Mouse (Mus musculus) erythroblast, embryonic 14.5 days (primary cell): ENCODE measurements around the gene Poll.

ENCODE experiments used
- GATA1 ChIP-seq: IDR thresholded peaks from 2 replicates; pipeline ENCODE4 v1.6.1; 2012; ENCODE audit warnings: low read length, inconsistent platforms, mixed read lengths
- TAL1 ChIP-seq: IDR thresholded peaks from 3 replicates; pipeline ENCODE4 v1.6.1; 2012; ENCODE audit warnings: low read length, inconsistent platforms, mixed read lengths

DNA sequence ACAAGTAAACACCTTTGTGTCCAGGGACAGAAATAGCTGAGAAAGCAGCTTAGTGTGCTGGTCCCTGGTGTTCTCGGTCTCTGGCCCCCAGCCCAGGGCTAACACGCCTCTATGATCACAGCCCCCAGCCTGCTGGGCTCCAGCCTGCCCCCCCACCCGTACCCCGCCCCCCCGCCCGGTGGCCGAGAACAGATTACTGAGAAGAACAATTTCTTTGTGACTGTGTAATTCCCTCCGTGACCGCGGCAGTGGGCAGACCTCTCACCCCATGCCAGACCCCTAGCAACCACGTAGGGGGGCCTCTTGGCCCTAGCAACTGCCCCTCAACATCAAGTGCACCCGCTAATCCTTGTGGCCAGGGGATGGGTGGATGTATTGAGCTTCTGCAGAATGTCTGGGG is 19.9 kb upstream of the Poll start:
- TF ChIP-seq GATA1, result no peak
- TF ChIP-seq TAL1, result no peak
